Mouse (Mus musculus): ENCODE data around the gene Nedd9. TPM values are rescaled to one million over a fixed set of nuclear protein-coding genes. Genes with fewer than 3 reads are reported as not detected.
A peak's percentile ranks its signal among the peaks of the same experiment; 100 is the strongest.

The Nedd9 gene
- total RNA-seq, 4 experiments from 2014 or later = 9.9 to 14.0 (median 11.1) TPM

- no peak for DNase-seq (ENCODE audit: low spot score in 2 of 2)
These were observed 76.7 kb downstream of the Nedd9 start for GRCm38 (mm10) chr13:41410191-41411074.

GRCm38 (mm10) chr13:41409291-41409690 is 77.9 kb downstream of the Nedd9 start:
- no peak for DNase-seq (ENCODE audit: low spot score in 2 of 2)

- peak in 1 of 2 experiments; percentile 32 for DNase-seq (ENCODE audit: low spot score in 2 of 2)
These were observed 78.7 kb downstream of the Nedd9 start for GRCm38 (mm10) chr13:41408374-41408952.

GRCm38 (mm10) chr13:41405009-41405408 is 82.2 kb downstream of the Nedd9 start:
- DNase-seq (ENCODE audit: low spot score in 2 of 2) = no peak

GRCm38 (mm10) chr13:41403838-41404237 is 83.3 kb downstream of the Nedd9 start:
- no peak for DNase-seq (ENCODE audit: low spot score in 2 of 2)

- no peak for DNase-seq (ENCODE audit: low spot score in 2 of 2)
These were observed 84.6 kb downstream of the Nedd9 start for GRCm38 (mm10) chr13:41402441-41403003.

- no peak for DNase-seq (ENCODE audit: low spot score in 2 of 2)
These were observed 85.4 kb downstream of the Nedd9 start for GRCm38 (mm10) chr13:41401775-41402174.

- no peak for DNase-seq (ENCODE audit: low spot score in 2 of 2)
These were observed 86.9 kb downstream of the Nedd9 start for GRCm38 (mm10) chr13:41400289-41400688.

- DNase-seq (ENCODE audit: low spot score in 2 of 2) = no peak
These were observed 95.0 kb downstream of the Nedd9 start for GRCm38 (mm10) chr13:41392191-41392590.

GRCm38 (mm10) chr13:41390698-41391097 is 96.5 kb downstream of the Nedd9 start:
- no peak for DNase-seq (ENCODE audit: low spot score in 2 of 2)

- no peak for DNase-seq (ENCODE audit: low spot score in 2 of 2)
These were observed 100.6 kb downstream of the Nedd9 start for GRCm38 (mm10) chr13:41386581-41386980.

GRCm38 (mm10) chr13:41384896-41385295 is 102.3 kb downstream of the Nedd9 start:
- DNase-seq (ENCODE audit: low spot score in 2 of 2) = no peak

- no peak for DNase-seq (ENCODE audit: low spot score in 2 of 2)
These were observed 104.5 kb downstream of the Nedd9 start for GRCm38 (mm10) chr13:41382635-41383034.

- DNase-seq (ENCODE audit: low spot score in 2 of 2) = no peak
These were observed 105.2 kb downstream of the Nedd9 start for GRCm38 (mm10) chr13:41381806-41382546.

GRCm38 (mm10) chr13:41381041-41381805 is 105.9 kb downstream of the Nedd9 start:
- DNase-seq (ENCODE audit: low spot score in 2 of 2) = no peak

GRCm38 (mm10) chr13:41379951-41380465 is 107.2 kb downstream of the Nedd9 start:
- DNase-seq (ENCODE audit: low spot score in 2 of 2) = no peak

- DNase-seq (ENCODE audit: low spot score in 2 of 2) = no peak
These were observed 108.7 kb downstream of the Nedd9 start for GRCm38 (mm10) chr13:41378462-41378861.

- no peak for DNase-seq (ENCODE audit: low spot score in 2 of 2)
These were observed 109.3 kb downstream of the Nedd9 start for GRCm38 (mm10) chr13:41377856-41378255.

- no peak for DNase-seq (ENCODE audit: low spot score in 2 of 2)
These were observed 110.1 kb downstream of the Nedd9 start for GRCm38 (mm10) chr13:41377011-41377431.

GRCm38 (mm10) chr13:41376111-41376510 is 111.1 kb downstream of the Nedd9 start:
- DNase-seq (ENCODE audit: low spot score in 2 of 2) = no peak

- DNase-seq (ENCODE audit: low spot score in 2 of 2) = no peak
These were observed 111.5 kb downstream of the Nedd9 start for GRCm38 (mm10) chr13:41375696-41376095.

All from left cerebral cortex, adult 8-10 months (tissue).